Mouse (Mus musculus) bone marrow, adult 2 months (tissue): ENCODE measurements at regions not wholly inside any gene's neighbourhood (a gene's known extent, or its start where the extent isn't known, plus 50 kb on each side); places are given as distances from the start of the nearest gene placed in this dataset.

ENCODE experiments used
- CTCF ChIP-seq: fragments of 200-500 bp; IDR thresholded peaks from 2 replicates; pipeline ENCODE4 v1.5.1; 2011; ENCODE audit warnings: low read length, control low read depth; ENCODE audit not compliant: control insufficient read depth, insufficient read depth
- POLR2A ChIP-seq: fragments of 200-500 bp; IDR thresholded peaks from 2 replicates; pipeline ENCODE4 v1.6.1; 2011; ENCODE audit warnings: low read depth, mild to moderate bottlenecking, control low read depth, low read length, borderline replicate concordance; ENCODE audit not compliant: control insufficient read depth

GRCm38 (mm10) chr10:119326912-119327311, 87.1 kb upstream of the Cand1 start:
- TF ChIP-seq CTCF (no peak), POLR2A (no peak)
